Mouse (Mus musculus) naive thymus-derived CD4-positive, alpha-beta T cell, adult 2 months (primary cell): Measurements from ENCODE around the gene Olfr1186.
"Not testable (repeated sequence)": the region's sequence is repeated elsewhere in the genome, so short reads cannot be mapped to it uniquely, and the experiment has no call there.

Experiments
- DNase-seq: peaks from one replicate; pipeline ENCODE4 v3.0.0-alpha.2; 2011; ENCODE audit warnings: low read depth

The Olfr1186 gene

DNA sequence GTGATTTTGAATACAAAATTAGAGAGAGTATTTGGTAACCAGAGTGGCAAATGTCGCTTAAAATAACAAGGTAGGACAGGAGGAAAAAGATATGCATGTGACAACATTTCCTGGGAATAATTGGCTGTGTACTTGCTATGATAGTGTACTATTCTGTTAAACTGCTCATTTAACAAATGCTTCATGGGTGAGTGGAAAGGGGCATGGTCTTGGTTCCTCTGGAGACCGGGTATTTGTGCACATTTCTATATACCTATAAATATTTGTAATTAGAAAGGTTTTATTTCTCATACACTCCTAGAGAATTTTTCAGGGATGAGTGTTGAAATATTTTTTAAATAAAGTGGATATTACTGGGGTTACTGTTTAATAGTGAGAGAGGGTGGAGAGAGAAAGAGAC is at the start of gene Olfr1186:
Gene Olfr1186 (plus strand): TSS at position 301 of the 400 bp plus-strand sequence.
- no peak for DNase-seq

DNA sequence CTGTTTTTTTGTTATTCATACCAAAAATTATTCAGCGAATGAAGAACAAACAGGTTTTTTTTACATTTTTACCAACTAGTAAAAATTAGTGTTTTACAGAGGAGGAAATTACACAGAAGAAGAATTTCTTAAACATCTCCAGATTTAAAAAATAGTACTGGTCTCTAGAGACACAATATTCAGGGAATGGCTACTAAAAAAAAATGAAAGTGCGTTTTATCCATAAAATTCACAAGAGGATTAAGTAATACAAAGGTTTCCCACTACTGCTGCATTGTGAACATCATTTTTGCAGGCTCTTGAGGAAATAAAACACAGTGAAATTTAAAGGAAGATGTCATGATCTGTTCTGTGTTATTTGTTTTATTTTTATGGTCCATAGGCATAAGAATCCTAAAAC is 35.1 kb upstream of the Olfr1186 start, which contains the start of gene Olfr1184:
Gene Olfr1184 (plus strand): TSS at position 301 of the 400 bp plus-strand sequence.
- DNase-seq: no peak

DNA sequence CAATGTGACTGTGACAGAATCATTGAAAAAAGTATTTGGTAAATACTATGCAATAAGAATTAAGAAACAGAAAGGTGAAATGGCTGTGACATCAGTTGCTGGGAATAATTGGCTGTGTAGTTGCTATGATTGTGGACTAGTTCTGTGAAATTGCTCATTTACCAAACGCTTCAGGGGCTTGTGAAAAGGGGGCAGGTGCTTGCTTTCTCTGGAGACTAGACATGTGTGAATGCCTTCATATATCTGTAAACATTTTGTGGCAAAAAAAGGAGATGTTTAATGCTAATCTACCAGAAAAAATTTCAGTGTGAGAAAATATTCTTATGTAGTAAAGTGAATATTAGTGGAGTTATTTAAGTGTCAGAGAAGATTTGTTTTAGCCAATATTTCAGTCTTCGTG is 25.3 kb upstream of the Olfr1186 start, which contains the start of gene Olfr1185-ps1:
Gene Olfr1185-ps1 (plus strand): TSS at position 301 of the 400 bp plus-strand sequence.
- no peak for DNase-seq

DNA sequence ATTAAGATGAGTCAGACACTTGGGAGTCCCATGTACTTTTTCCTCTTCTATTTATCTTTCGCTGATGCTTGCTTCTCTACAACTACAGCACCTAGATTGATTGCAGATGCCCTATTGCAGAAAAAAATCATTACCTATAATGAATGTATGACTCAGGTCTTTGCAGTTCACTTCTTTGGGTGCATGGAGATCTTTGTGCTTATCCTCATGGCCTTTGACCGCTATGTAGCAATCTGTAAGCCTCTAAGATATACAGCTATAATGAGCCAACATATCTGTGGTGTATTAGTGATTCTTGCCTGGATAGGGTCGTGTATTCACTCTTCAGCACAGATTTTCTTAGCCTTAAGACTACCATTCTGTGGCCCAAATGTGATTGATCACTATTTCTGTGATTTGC is 7.4 kb downstream of the Olfr1186 start:
- no peak for DNase-seq

DNA sequence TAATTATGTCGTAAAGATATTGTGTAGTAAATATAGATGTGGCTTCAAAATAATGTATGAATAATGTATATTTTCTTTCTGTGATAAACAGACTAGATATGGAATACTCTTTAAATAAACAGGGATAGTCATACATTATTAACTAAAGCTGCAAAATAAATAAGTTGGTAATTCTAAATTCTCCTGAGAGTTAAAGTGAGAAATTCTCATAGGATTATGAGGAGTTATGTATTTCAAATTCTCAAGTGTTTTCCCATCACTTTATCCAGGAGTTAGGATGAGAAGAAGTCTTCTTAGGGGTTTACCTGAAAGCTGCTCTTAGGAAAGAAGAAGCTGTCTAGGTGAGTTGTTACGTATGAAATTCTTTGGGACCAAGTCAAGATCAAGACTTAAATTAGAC is 38.3 kb downstream of the Olfr1186 start, which contains the start of gene Olfr1188:
Gene Olfr1188 (plus strand): TSS at position 301 of the 400 bp plus-strand sequence.
- no peak for DNase-seq

DNA sequence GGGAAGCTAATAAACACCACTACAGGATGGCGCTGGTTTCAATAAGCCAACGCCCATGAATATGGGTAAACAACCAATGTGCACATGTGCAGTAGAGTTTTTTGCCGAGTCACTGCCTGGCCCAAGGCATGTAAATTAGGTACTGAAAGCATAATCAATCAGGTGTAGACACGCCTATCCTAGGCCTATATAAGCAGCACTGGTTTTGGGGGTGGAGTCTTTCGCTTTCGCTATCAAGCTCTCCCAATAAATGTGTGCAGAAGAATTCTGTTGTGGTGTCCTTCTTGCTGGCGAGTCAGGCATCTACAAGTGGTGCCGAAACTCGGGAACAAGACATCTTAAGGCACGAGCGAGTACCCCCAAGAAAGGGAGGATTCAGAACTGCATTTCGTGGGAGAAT is 54.3 kb downstream of the Olfr1186 start:
- DNase-seq: not testable (repeated sequence)
